Mouse (Mus musculus) activated CD4-positive, CD25-positive, alpha-beta regulatory T cell, adult 4 months (primary cell): ENCODE measurements around the gene Gm5129. TPM values are rescaled to one million over a fixed set of nuclear protein-coding genes. Genes with fewer than 3 reads are reported as not detected.

Source experiments
- ATAC-seq: one replicate; pipeline ENCODE4 v1.8.0; 2017
- polyA plus RNA-seq, 2 experiments: library from polyadenylated mRNA; unstranded; fragments of 100-300 nt; shearing (Covaris generic); gene quantifications; one replicate each; pipeline ENCODE4 v1.2.1; 2017

Gene Gm5129
- polyA plus RNA-seq, 2 experiments from 2014 or later = not detected

DNA sequence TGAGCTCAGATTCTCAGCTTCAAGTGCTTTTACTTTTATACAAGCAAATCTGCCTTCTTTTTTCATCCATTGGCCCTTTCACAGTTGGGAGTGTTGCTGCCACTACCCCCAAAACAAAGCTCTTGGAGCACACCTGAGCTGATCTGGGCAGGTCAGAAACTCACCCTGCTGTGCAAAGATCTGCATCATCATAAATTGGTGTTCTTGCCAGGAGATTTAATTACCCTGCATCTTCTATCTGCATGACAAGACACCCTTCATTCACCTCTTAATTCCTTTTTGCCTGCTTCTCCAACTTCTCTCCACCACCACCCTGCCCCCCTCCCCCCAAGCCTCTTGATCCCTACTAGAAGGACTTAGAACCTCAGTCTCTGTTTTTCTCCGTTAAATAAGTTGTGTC lies 14.6 kb downstream of the Gm5129 start:
- ATAC-seq = no peak

DNA sequence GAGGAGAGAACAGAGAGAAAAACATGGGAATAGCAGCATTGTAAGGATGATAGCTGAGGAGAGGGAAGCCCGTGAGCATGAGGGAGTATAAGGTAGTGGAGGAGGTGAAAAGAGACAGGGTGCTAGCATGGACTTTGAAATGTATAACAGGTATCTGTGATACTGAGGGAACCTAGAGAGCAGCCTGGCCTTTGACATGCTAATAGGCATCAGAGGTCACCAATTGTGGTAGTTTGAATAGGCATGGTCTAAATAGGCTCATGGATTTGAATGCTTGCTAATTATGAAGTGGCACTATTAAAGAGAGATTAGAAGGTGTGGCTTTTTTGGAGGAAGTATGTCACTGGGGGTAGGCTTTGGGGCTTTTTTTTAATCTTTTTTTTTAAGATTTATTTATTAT lies 22.8 kb downstream of the Gm5129 start:
- ATAC-seq = no peak

DNA sequence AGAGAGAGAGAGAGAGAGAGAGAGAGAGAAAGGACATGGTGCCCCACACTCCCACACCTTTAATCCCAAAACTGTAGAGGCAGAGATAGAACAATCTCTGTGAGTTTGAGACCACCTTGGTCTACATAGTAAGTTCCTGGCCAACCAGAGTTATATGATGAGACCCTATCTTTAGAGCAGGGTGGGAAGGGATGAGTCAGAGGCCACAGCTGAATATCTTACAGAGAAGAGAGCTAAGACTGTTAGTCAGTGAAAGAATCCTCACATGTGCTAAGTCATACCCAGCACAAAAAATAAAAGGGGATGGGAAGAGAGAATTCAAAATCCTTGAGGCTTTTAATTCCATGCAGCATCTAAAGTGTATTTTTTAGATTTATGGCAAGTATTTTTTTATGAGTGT lies 24.1 kb downstream of the Gm5129 start:
- ATAC-seq = no peak

DNA sequence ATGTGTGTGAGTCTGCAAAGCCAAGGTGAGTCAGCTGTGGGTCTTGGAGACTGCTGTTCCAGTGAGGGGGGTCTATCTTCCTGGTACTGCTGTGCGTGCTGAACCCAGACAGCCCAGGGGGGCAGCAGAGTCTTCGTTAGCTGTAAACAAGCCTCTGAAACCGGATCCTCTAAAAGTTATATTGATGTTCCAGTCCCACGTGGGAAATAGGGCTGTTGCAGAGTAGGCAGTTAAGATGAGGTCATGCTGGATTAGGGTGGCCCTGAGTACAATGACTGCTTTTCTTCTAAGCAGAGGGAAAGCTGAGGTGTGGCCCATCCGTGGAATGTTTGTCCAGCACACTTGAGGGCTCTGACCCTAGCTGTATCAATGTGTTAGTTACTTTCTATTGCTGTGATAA lies 27.5 kb downstream of the Gm5129 start:
- ATAC-seq = no peak

DNA sequence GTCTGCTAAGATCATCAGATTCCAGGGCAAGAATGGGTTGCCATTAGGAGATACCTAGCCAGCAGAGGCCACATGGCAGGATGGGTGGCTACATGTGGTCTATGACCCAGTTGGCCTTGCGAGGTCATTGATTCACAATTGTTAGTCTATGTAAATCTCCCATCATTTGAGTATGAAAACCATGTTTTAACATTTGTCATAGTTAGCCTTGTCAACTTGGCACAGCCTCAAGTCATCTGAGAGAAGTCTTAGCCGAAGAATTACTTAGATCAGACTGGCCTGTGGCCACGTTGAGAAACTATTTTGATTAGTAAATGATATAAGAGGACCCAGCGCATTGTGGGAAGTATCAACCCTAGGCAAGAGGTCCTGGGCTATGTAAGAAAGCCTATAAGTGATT lies 28.5 kb downstream of the Gm5129 start:
- no peak for ATAC-seq

DNA sequence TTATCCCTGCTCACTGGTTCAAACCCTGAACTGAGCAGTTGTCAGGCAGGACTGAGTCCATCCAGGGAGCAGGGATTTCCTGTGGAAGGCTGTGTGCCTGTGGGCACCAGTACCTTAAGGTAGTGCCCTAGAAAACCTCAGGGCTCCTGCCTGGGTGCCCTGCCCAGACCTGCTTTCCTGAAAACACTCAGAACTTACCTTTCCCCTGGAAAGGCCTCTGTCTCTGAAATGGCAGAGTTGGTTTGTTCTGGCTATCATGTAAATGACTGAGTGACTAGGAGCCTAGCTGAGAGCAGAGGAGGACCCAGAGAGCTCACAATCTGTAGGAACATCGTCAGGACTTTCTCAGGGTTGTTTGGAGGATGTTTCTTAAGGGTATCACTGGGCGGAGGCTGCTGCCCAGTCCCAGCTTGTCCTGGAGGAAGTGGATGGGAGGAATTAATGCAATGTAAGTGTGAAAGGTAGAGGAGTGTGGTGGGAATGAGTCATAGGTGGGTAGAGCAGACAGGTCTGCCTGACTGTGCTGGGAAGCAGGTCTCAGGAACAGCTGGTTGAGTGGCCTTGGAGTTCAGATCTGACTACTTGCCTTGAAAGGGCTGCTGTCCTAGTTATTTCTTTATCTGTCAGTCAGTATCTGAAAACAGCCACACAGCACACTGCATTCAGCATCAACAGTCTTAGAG lies 36.1 kb downstream of the Gm5129 start:
- ATAC-seq = no peak

DNA sequence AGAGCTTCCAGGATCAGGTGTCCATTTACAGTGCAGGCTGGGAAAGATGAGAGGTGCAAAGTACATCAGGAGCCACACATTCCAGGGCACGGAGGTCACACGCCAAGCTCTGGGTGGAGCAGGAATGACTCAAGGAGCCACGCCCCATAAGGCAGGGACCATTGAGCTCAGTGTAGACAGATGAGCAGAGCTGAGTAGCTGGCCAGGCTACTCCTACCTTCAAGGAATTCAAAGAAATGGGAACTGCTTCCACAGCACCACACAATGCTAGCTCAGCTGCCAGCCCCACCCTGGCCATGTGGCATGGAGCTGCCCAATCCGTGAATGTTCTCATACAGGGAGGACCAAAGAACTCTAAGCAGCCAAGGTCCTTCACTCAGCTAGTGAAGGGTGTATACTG lies 37.2 kb downstream of the Gm5129 start:
- no peak for ATAC-seq

DNA sequence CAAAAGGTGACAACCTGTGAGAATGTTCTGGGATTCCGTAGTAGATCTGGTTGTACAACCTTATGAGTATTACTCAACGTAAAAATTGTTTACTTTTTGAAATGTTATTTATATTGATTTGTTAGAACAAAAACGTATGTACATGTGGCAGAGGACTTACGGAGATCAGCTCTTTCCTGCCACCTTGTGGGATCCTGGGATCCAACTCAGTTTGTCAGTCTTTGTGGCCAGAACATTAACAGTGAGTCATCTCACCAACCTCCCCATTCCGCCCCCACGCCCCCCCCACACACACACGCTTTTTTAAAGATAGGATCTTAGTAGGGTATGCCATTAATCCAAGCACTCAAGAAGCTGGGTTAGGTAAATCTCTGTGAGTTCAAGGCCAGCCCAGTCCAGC lies 47.4 kb downstream of the Gm5129 start:
- no peak for ATAC-seq

DNA sequence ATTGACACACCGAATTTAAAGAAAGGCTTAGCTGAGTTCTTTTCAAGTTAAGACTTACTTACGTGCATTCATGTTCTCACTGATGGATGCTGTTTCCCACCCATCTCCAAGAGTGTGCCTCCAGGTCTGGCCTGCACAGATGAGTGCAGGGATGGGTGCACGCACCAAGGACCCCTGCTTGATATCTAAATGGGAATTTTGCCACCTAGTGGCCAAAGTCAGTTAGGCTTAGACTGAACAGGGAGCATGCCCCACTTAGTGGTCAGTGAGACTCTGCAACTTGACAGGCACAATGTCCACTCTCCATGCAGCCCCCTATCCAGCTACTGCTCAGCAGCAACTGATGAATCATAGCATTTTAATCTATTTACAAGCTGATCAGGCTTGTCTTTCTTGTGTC lies 48.1 kb downstream of the Gm5129 start:
- no peak for ATAC-seq

Other genes starting within 250 kb of the Gm5129 start
- gene Ube3c, start 166.7 kb downstream of the Gm5129 start, polyA plus RNA-seq = 10 to 100 TPM; 17.2 to 19.1 TPM
- 100 to 1,000 TPM; 113 to 126 TPM for gene Dnajb6, start 248 bp downstream of the Gm5129 start, polyA plus RNA-seq